Comparison of ENCODE assay signal across 8 mouse cellular contexts in the genomic region with DNA sequence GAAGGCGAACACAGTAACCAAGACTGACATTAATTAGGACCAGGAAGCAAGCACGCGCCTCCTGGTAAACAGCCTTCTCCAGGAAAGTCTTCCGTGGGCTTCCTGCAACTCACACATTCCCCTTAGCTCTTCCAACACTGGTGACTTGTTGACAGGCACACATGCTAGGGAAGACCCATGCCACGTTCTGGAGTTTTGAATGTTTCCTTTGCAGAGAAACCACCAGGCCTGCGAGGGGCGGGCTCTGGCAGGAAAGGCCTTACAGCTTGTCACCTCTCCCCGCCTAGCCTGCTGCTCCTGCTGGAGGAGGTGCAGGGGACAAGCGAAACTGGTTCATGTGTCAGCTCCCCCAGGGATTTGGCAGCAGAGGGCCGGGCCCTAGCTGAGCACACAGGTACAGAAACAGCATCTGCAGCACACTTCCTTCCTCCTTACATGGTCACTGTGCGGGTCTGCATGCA. TPM values are rescaled to one million over a fixed set of nuclear protein-coding genes. Genes with fewer than 3 reads are reported as not detected.
DNase-seq lines count a peak whose midpoint lies in the region; ATAC-seq and TF ChIP-seq lines count a peak whose summit lies in the region.

No protein-coding gene starts in this region.

- H3K4me3 ChIP-seq in forebrain, embryonic 11.5 days (ENCODE audit: low read depth, low read length): no peak overlapping the region
- peak overlapping the region; percentile 24; the same call in 1 of the 2 replicates for H3K4me3 ChIP-seq in heart, embryonic 16.5 days (ENCODE audit: low read length)
- H3K4me3 ChIP-seq in kidney, postnatal 0 days (replicated peaks; ENCODE audit: low read depth, low read length): no peak overlapping the region
- H3K4me3 ChIP-seq in stomach, embryonic 14.5 days (ENCODE audit: low read depth, low read length): no peak overlapping the region

- H3K9me3 ChIP-seq in forebrain, embryonic 11.5 days (ENCODE audit: control insufficient read depth, low read length): no peaks in the 10 kb centered on the region
- no peaks in the 10 kb centered on the region for H3K9me3 ChIP-seq in heart, embryonic 16.5 days (replicated peaks; ENCODE audit: control insufficient read depth, low read length)
- H3K9me3 ChIP-seq in kidney, postnatal 0 days (replicated peaks; ENCODE audit: low read length): no peaks in the 10 kb centered on the region
- H3K9me3 ChIP-seq in stomach, embryonic 14.5 days (ENCODE audit: control insufficient read depth, low read depth, low read length): no peaks in the 10 kb centered on the region

- H3K4me1 ChIP-seq in forebrain, embryonic 11.5 days (replicated peaks; ENCODE audit: control insufficient read depth, insufficient read depth, low read length): peaks cover 10% of the 10 kb centered on the region; the same call in 1 of the 2 replicates
- peaks cover 18% of the 10 kb centered on the region for H3K4me1 ChIP-seq in heart, embryonic 16.5 days (ENCODE audit: control insufficient read depth, insufficient read depth, low read length)
- H3K4me1 ChIP-seq in kidney, postnatal 0 days (replicated peaks; ENCODE audit: insufficient read depth, low read length): peaks cover 23% of the 10 kb centered on the region
- peaks cover 12% of the 10 kb centered on the region for H3K4me1 ChIP-seq in stomach, embryonic 14.5 days (ENCODE audit: control insufficient read depth, insufficient read depth, low read length)

- H3K27me3 ChIP-seq in forebrain, embryonic 11.5 days (ENCODE audit: control insufficient read depth, insufficient read depth, low read length): no peaks in the 10 kb centered on the region; the same call in 1 of the 2 replicates
- no peaks in the 10 kb centered on the region for H3K27me3 ChIP-seq in heart, embryonic 16.5 days (ENCODE audit: control insufficient read depth, insufficient read depth, low read length)
- no peaks in the 10 kb centered on the region for H3K27me3 ChIP-seq in kidney, postnatal 0 days (ENCODE audit: insufficient read depth, low read length)
- no peaks in the 10 kb centered on the region for H3K27me3 ChIP-seq in stomach, embryonic 14.5 days (ENCODE audit: control insufficient read depth, insufficient read depth, low read length)

- whole genome bisulfite sequencing in forebrain, embryonic 11.5 days: 23% methylated on average over 11 of the region's 11 CpGs
- 14% methylated on average over 11 of the region's 11 CpGs for WGBS in heart, embryonic 16.5 days
- WGBS in kidney, postnatal 0 days: 8% methylated on average over 11 of the region's 11 CpGs
- 25% methylated on average over 11 of the region's 11 CpGs for WGBS in stomach, embryonic 14.5 days

- H3K36me3 ChIP-seq in forebrain, embryonic 11.5 days (ENCODE audit: control insufficient read depth, insufficient read depth, low read length): no peaks in the 10 kb centered on the region
- no peaks in the 10 kb centered on the region for H3K36me3 ChIP-seq in heart, embryonic 16.5 days (ENCODE audit: control insufficient read depth, insufficient read depth)
- H3K36me3 ChIP-seq in kidney, postnatal 0 days (ENCODE audit: insufficient read depth, low read length): no peaks in the 10 kb centered on the region
- no peaks in the 10 kb centered on the region for H3K36me3 ChIP-seq in stomach, embryonic 14.5 days (ENCODE audit: control insufficient read depth, insufficient read depth, low read length)

- ATAC-seq in forebrain, embryonic 11.5 days (replicated peaks; ENCODE audit: low FRiP score): no peak
- ATAC-seq in heart, embryonic 16.5 days (replicated peaks; ENCODE audit: extremely low read depth, insufficient read depth, low FRiP score): peak; percentile 79
- peak; percentile 78; the same call in 1 of the 2 replicates for ATAC-seq in kidney, postnatal 0 days (replicated peaks; ENCODE audit: low FRiP score, low read depth)
- ATAC-seq in megakaryocyte, adult 5-6 weeks (ENCODE audit: poor library complexity, severe bottlenecking): 0 out of 2 replicates have a peak, but pooled peaks have one; percentile 15
- ATAC-seq in stomach, embryonic 14.5 days (ENCODE audit: insufficient number of reproducible peaks, insufficient read depth, low FRiP score, low read depth): peak; percentile 70; the same call in 1 of the 2 replicates

- no peak overlapping the region for H3K27ac ChIP-seq in forebrain, embryonic 11.5 days (ENCODE audit: low read depth, low read length)
- H3K27ac ChIP-seq in heart, embryonic 16.5 days (ENCODE audit: low read length): peak overlapping the region; percentile 67
- H3K27ac ChIP-seq in kidney, postnatal 0 days: peak overlapping the region; percentile 96
- H3K27ac ChIP-seq in stomach, embryonic 14.5 days (ENCODE audit: low read length): peak overlapping the region; percentile 75

- no peak overlapping the region for H3K9ac ChIP-seq in forebrain, embryonic 11.5 days (ENCODE audit: low read length)
- H3K9ac ChIP-seq in heart, embryonic 16.5 days (ENCODE audit: low read length): peak overlapping the region; percentile 60
- peak overlapping the region; percentile 18; the same call in 1 of the 2 replicates for H3K9ac ChIP-seq in kidney, postnatal 0 days (ENCODE audit: low read depth, low read length)
- no peak overlapping the region for H3K9ac ChIP-seq in stomach, embryonic 14.5 days (replicated peaks; ENCODE audit: low read depth, low read length)

- TF ChIP-seq CTCF in kidney, postnatal 0 days (IDR thresholded peaks at IDR 0.05; ENCODE audit: low read depth): peak; percentile 36; the same call in 1 of the 2 replicates

- H3K4me2 ChIP-seq in forebrain, embryonic 11.5 days (ENCODE audit: low read depth, low read length, severe bottlenecking): 0 out of 2 replicates have a peak overlapping the region, but pooled peaks have one; percentile 19
- peak overlapping the region; percentile 61 for H3K4me2 ChIP-seq in heart, embryonic 16.5 days (ENCODE audit: low read depth, low read length)
- peak overlapping the region; percentile 46 for H3K4me2 ChIP-seq in kidney, postnatal 0 days (ENCODE audit: low read length)
- H3K4me2 ChIP-seq in stomach, embryonic 14.5 days (replicated peaks; ENCODE audit: low read depth, low read length): peak overlapping the region; percentile 26; the same call in 1 of the 2 replicates

- peak; percentile 9 for DNase-seq in A20 (ENCODE audit: low read depth, low spot score)
- peak; percentile 87 for DNase-seq in brain, adult 2 months (ENCODE audit: low read depth, low spot score)
- DNase-seq in forebrain, embryonic 11.5 days (ENCODE audit: low spot score): peak; percentile 65
- peak; percentile 70 for DNase-seq in kidney, postnatal 0 days (ENCODE audit: low spot score)
- no peak for DNase-seq in layer of hippocampus, adult 9-10 months (ENCODE audit: low spot score)

RNA-seq across cellular contexts. Expression of a gene that starts 48.2 kb away (rescaled TPM):
- 15.5 and 16.3 TPM in 2 replicates for polyA plus RNA-seq in forebrain, embryonic 11.5 days (2014; fragmentation: Nextera tagmentation; extraction: Ambion mirVana)
- polyA plus RNA-seq in heart, embryonic 16.5 days (2015; fragmentation: Nextera tagmentation; extraction: Ambion mirVana): 7.1 TPM in 2 replicates
- polyA plus RNA-seq in kidney, postnatal 0 days (2015; fragmentation: Nextera tagmentation; extraction: Ambion mirVana): 9.2 and 10.1 TPM in 2 replicates
- 23.0 and 28.1 TPM in 2 replicates for total RNA-seq in megakaryocyte, adult 5-6 weeks (2015)
- total RNA-seq in megakaryocyte, adult 5-6 weeks (2017): 15.2 and 19.0 TPM in 2 replicates
- polyA plus RNA-seq in stomach, embryonic 14.5 days (2014; fragmentation: Nextera tagmentation; extraction: Ambion mirVana): 21.0 and 22.6 TPM in 2 replicates

Comparison
In these comparisons a context has a peak if more than half of its experiments do, and no peak if none do; other contexts are left out.
1. H3K9ac ChIP-seq: peak in heart, embryonic 16.5 days (single experiment) and kidney, postnatal 0 days (single experiment); none in forebrain, embryonic 11.5 days (single experiment) and stomach, embryonic 14.5 days (single experiment).
2. Peak in every context shown above with its lines, with median percentiles within 50 percentile points of each other: H3K4me2 ChIP-seq.